Mouse (Mus musculus) embryonic facial prominence, embryonic 13.5 days (tissue): ENCODE results near the gene Tmem39b. TPM values are rescaled to one million over a fixed set of nuclear protein-coding genes. Genes with fewer than 3 reads are reported as not detected.

Source experiments
- ATAC-seq: fragments of 200-750 bp; cut with Nextera tagmentation; 2 replicates; pipeline ENCODE4 v1.8.0; 2017; ENCODE audit warnings: low read depth; ENCODE audit not compliant: insufficient number of reproducible peaks, insufficient read depth, low FRiP score, low TSS enrichment
- H3K27ac ChIP-seq: fragments of 300-500 bp; sonication (generic); 2 replicates; pipeline ENCODE4 v1.5.1; 2015; ENCODE audit warnings: moderate library complexity, mild to moderate bottlenecking, inconsistent platforms
- H3K27me3 ChIP-seq: fragments of 300-500 bp; sonication (generic); 2 replicates; pipeline ENCODE4 v1.6.1; 2015; ENCODE audit warnings: mild to moderate bottlenecking, inconsistent platforms
- H3K36me3 ChIP-seq: fragments of 300-500 bp; sonication (generic); 2 replicates; pipeline ENCODE4 v1.6.1; 2015; ENCODE audit warnings: mild to moderate bottlenecking, inconsistent platforms
- H3K4me1 ChIP-seq: fragments of 300-500 bp; sonication (generic); 2 replicates; pipeline ENCODE4 v1.6.1; 2015; ENCODE audit warnings: inconsistent platforms
- H3K4me2 ChIP-seq: fragments of 300-500 bp; sonication (generic); 2 replicates; pipeline ENCODE4 v1.6.1; 2015; ENCODE audit warnings: moderate library complexity, mild to moderate bottlenecking, inconsistent platforms
- H3K4me3 ChIP-seq: fragments of 300-500 bp; sonication (generic); 2 replicates; pipeline ENCODE4 v1.5.1; 2015; ENCODE audit warnings: mild to moderate bottlenecking, inconsistent platforms
- H3K9ac ChIP-seq: fragments of 300-500 bp; sonication (generic); 2 replicates; pipeline ENCODE4 v1.6.1; 2015; ENCODE audit warnings: mild to moderate bottlenecking, inconsistent platforms
- H3K9me3 ChIP-seq: fragments of 300-500 bp; sonication (generic); 2 replicates; pipeline ENCODE4 v1.6.1; 2016; ENCODE audit warnings: inconsistent platforms
- WGBS: fragments of 180-500 bp; shearing (Covaris S2); methylation state at CpG from one replicate; pipeline ENCODE4 v1.1.7; 2015; ENCODE audit warnings: mixed read lengths; 5-methylcytosine and 5-hydroxymethylcytosine counted together
- polyA plus RNA-seq: library from polyadenylated mRNA; unstranded; fragments of >200 nt; fragmentation: Nextera tagmentation; extraction: Ambion mirVana; gene quantifications from 2 replicates; pipeline ENCODE4 v1.2.1, GENCODE M21; 2015

Tmem39b gene
- polyA plus RNA-seq, 1 experiment from 2014 or later, result 18.5 TPM

GRCm38 (mm10) chr4:129672878-129673449 lies 23.7 kb downstream of the Tmem39b start:
- Histone ChIP-seq H3K27me3 (no peaks in the 10 kb centered on the region), H3K4me2 (peak overlapping the region; percentile 68), H3K4me3 (peak overlapping the region; percentile 100), H3K9ac (peak overlapping the region; percentile 99), H3K27ac (peak overlapping the region; percentile 96), H3K4me1 (peaks cover 12% of the 10 kb centered on the region), H3K9me3 (no peaks in the 10 kb centered on the region), H3K36me3 (peaks cover 33% of the 10 kb centered on the region)
- 8% methylated on average over 10 of the region's 10 CpGs for WGBS
- ATAC-seq, result no peak

- H3K27me3 ChIP-seq, result no peaks in the 10 kb centered on the region
- WGBS, result under 1% methylated on average over 65 of the region's 65 CpGs
- H3K9me3 ChIP-seq, result no peaks in the 10 kb centered on the region
- H3K9ac ChIP-seq, result peak within 1 kb of the TSS; percentile 99
- H3K4me2 ChIP-seq, result peak within 1 kb of the TSS; percentile 68
- peak within 1 kb of the TSS; percentile 96 for H3K27ac ChIP-seq
- H3K36me3 ChIP-seq, result peaks cover 28% of the 10 kb centered on the region
- ATAC-seq, result peak; percentile 82
- H3K4me3 ChIP-seq, result peak within 1 kb of the TSS; percentile 100
- H3K4me1 ChIP-seq, result peaks cover 12% of the 10 kb centered on the region
Measured at GRCm38 (mm10) chr4:129672083-129672877, 24.4 kb downstream of the Tmem39b start, which contains the start of gene Kpna6. TSS of gene Kpna6 (minus strand) at chr4:129672767.

GRCm38 (mm10) chr4:129671491-129672082 lies 25.1 kb downstream of the Tmem39b start:
- peak overlapping the region; percentile 68 for H3K4me2 ChIP-seq
- peak overlapping the region; percentile 96 for H3K27ac ChIP-seq
- no peaks in the 10 kb centered on the region for H3K27me3 ChIP-seq
- ATAC-seq, result no peak
- peaks cover 12% of the 10 kb centered on the region for H3K4me1 ChIP-seq
- H3K9me3 ChIP-seq, result no peaks in the 10 kb centered on the region
- WGBS, result 7% methylated on average over 12 of the region's 12 CpGs
- peak overlapping the region; percentile 99 for H3K9ac ChIP-seq
- peak overlapping the region; percentile 100 for H3K4me3 ChIP-seq
- peaks cover 28% of the 10 kb centered on the region for H3K36me3 ChIP-seq

GRCm38 (mm10) chr4:129662255-129662813 lies 34.3 kb downstream of the Tmem39b start:
- peaks cover 65% of the 10 kb centered on the region for H3K36me3 ChIP-seq
- WGBS, result 81% methylated on average over 3 of the region's 3 CpGs

GRCm38 (mm10) chr4:129661584-129661983 lies 35.1 kb downstream of the Tmem39b start:
- no peak overlapping the region for H3K9ac ChIP-seq
- peaks cover 65% of the 10 kb centered on the region for H3K36me3 ChIP-seq
- no peaks in the 10 kb centered on the region for H3K4me1 ChIP-seq
- no peaks in the 10 kb centered on the region for H3K27me3 ChIP-seq
- no peak for ATAC-seq
- no peak overlapping the region for H3K4me2 ChIP-seq
- no peak overlapping the region for H3K27ac ChIP-seq
- 94% methylated on average over 3 of the region's 3 CpGs for WGBS
- H3K9me3 ChIP-seq, result no peaks in the 10 kb centered on the region
- no peak overlapping the region for H3K4me3 ChIP-seq

More at GRCm38 (mm10) chr4:129662255-129662813, 34.3 kb downstream of the Tmem39b start:
- Histone ChIP-seq H3K9me3 (no peaks in the 10 kb centered on the region), H3K4me1 (no peaks in the 10 kb centered on the region), H3K4me3 (no peak overlapping the region), H3K4me2 (no peak overlapping the region), H3K9ac (no peak overlapping the region), H3K27ac (no peak overlapping the region), H3K27me3 (no peaks in the 10 kb centered on the region)
- no peak for ATAC-seq

GRCm38 (mm10) chr4:129654770-129655169 lies 41.9 kb downstream of the Tmem39b start:
- ATAC-seq, result no peak

GRCm38 (mm10) chr4:129650359-129650758 lies 46.3 kb downstream of the Tmem39b start:
- peaks cover 98% of the 10 kb centered on the region for H3K36me3 ChIP-seq
- 92% methylated on average over 8 of the region's 8 CpGs for WGBS
- ATAC-seq, result no peak

More at GRCm38 (mm10) chr4:129654770-129655169, 41.9 kb downstream of the Tmem39b start:
- Histone ChIP-seq H3K4me2 (no peak overlapping the region), H3K4me3 (no peak overlapping the region), H3K9ac (no peak overlapping the region), H3K4me1 (no peaks in the 10 kb centered on the region), H3K27me3 (no peaks in the 10 kb centered on the region), H3K9me3 (no peaks in the 10 kb centered on the region), H3K36me3 (peaks cover 95% of the 10 kb centered on the region), H3K27ac (no peak overlapping the region; the same call in 1 of the 2 replicates)
- WGBS, result 89% methylated on average over 14 of the region's 14 CpGs

GRCm38 (mm10) chr4:129648656-129649055 lies 48.0 kb downstream of the Tmem39b start:
- Histone ChIP-seq H3K27me3 (no peaks in the 10 kb centered on the region), H3K4me2 (no peak overlapping the region), H3K4me3 (no peak overlapping the region), H3K36me3 (peaks cover 94% of the 10 kb centered on the region), H3K9me3 (no peaks in the 10 kb centered on the region), H3K27ac (no peak overlapping the region), H3K9ac (no peak overlapping the region), H3K4me1 (no peaks in the 10 kb centered on the region)
- 74% methylated on average over 1 of the region's 1 CpGs for WGBS
- no peak for ATAC-seq

More at GRCm38 (mm10) chr4:129650359-129650758, 46.3 kb downstream of the Tmem39b start:
- no peak overlapping the region for H3K27ac ChIP-seq
- H3K27me3 ChIP-seq, result no peaks in the 10 kb centered on the region
- no peaks in the 10 kb centered on the region for H3K4me1 ChIP-seq
- H3K9me3 ChIP-seq, result no peaks in the 10 kb centered on the region
- no peak overlapping the region for H3K4me3 ChIP-seq
- no peak overlapping the region for H3K4me2 ChIP-seq
- H3K9ac ChIP-seq, result no peak overlapping the region

- Histone ChIP-seq H3K9ac (no peak overlapping the region), H3K9me3 (no peaks in the 10 kb centered on the region), H3K4me1 (peaks cover 9% of the 10 kb centered on the region), H3K27ac (no peak overlapping the region), H3K4me3 (no peak overlapping the region), H3K36me3 (peaks cover 67% of the 10 kb centered on the region), H3K4me2 (no peak overlapping the region), H3K27me3 (no peaks in the 10 kb centered on the region)
- no peak for ATAC-seq
- WGBS, result 90% methylated on average over 6 of the region's 6 CpGs
Measured at GRCm38 (mm10) chr4:129645204-129645603, 51.4 kb downstream of the Tmem39b start.

- Histone ChIP-seq H3K4me1 (peaks cover 35% of the 10 kb centered on the region), H3K27me3 (no peaks in the 10 kb centered on the region), H3K9ac (no peak overlapping the region; the same call in 1 of the 2 replicates), H3K9me3 (no peaks in the 10 kb centered on the region), H3K27ac (peak overlapping the region; percentile 55), H3K36me3 (peaks cover 57% of the 10 kb centered on the region), H3K4me2 (peak overlapping the region; percentile 80), H3K4me3 (peak overlapping the region; percentile 55; the same call in 1 of the 2 replicates)
- no peak for ATAC-seq
- WGBS, result 30% methylated on average over 5 of the region's 5 CpGs
Measured at GRCm38 (mm10) chr4:129641756-129642155, 54.9 kb downstream of the Tmem39b start.
